12 mouse cellular contexts compared by ENCODE assay signal in genomic region chr1:171035611-171036010, GRCm38 (mm10). TPM values are rescaled to one million over a fixed set of nuclear protein-coding genes. Genes with fewer than 3 reads are reported as not detected.
A peak's percentile ranks its signal among the peaks of the same experiment; 100 is the strongest.
DNase-seq lines count a peak whose midpoint lies in the region; ATAC-seq and TF ChIP-seq lines count a peak whose summit lies in the region.
"Had no signal": no experiment of that assay in that cellular context is flagged by ENCODE, and none has a peak within 500 bp of the region (broad histone marks: within the 10 kb centered on the region; RNA-seq: fewer than 3 reads in every experiment).

No protein-coding gene starts in this region.

- H3K36me3 ChIP-seq in kidney, embryonic 15.5 days: no peaks in the 10 kb centered on the region
- peaks cover 0 to 7% of the 10 kb centered on the region in 2 experiments for H3K36me3 ChIP-seq in CH12.LX (replicated peaks in 1 of 2; ENCODE audit: control insufficient read depth in 1 of 2, insufficient read depth in 1 of 2, low read length in 1 of 2)
- no peaks in the 10 kb centered on the region for H3K36me3 ChIP-seq in forebrain, embryonic 10.5 days (replicated peaks)
- H3K36me3 ChIP-seq in liver, embryonic 13.5 days: no peaks in the 10 kb centered on the region

- H3K4me1 ChIP-seq in kidney, embryonic 15.5 days: peaks cover 20% of the 10 kb centered on the region
- H3K4me1 ChIP-seq in CH12.LX (ENCODE audit: control insufficient read depth in 1 of 2, insufficient read depth in 2 of 2): peaks cover 0 to 17% of the 10 kb centered on the region in 2 experiments; a peak in 2 of 4 replicates
- peaks cover 34% of the 10 kb centered on the region for H3K4me1 ChIP-seq in forebrain, embryonic 10.5 days
- H3K4me1 ChIP-seq in liver, embryonic 13.5 days (replicated peaks): peaks cover 55% of the 10 kb centered on the region

- ATAC-seq in kidney, embryonic 15.5 days (replicated peaks; ENCODE audit: low FRiP score): no peak
- ATAC-seq in liver, embryonic 13.5 days (ENCODE audit: low read depth): no peak

- no peak overlapping the region for H3K9ac ChIP-seq in kidney, embryonic 15.5 days
- peak overlapping the region; percentile 59; the same call in 1 of the 2 replicates for H3K9ac ChIP-seq in CH12.LX (ENCODE audit: insufficient read depth, low read depth)
- no peak overlapping the region for H3K9ac ChIP-seq in liver, embryonic 13.5 days

- peak overlapping the region; percentile 38 for H3K4me2 ChIP-seq in kidney, embryonic 15.5 days
- H3K4me2 ChIP-seq in CH12.LX (ENCODE audit: insufficient read depth, low read depth, poor library complexity, severe bottlenecking): peak overlapping the region; percentile 96
- H3K4me2 ChIP-seq in liver, embryonic 13.5 days: peak overlapping the region; percentile 93

- dilution Hi-C loops in CH12.LX (cut with MboI; ENCODE audit: extremely low pct_ligation_motif_present, extremely low pct_unique_long_range_greater_than_20kb, low sequenced_read_pairs): no loop called here

- TF ChIP-seq EP300 in CH12.LX (IDR thresholded peaks at IDR 0.05; ENCODE audit: low read length): no peak

- H3K4me3 ChIP-seq in kidney, embryonic 15.5 days (replicated peaks): 0 out of 2 replicates have a peak overlapping the region, but pooled peaks have one; percentile 7
- H3K4me3 ChIP-seq in CH12.LX (replicated peaks in 1 of 3; ENCODE audit: low read depth in 2 of 3, low read length in 2 of 3, poor library complexity in 1 of 3): peak overlapping the region; percentile 40 to 50 (median 47)
- peak overlapping the region; percentile 66 for H3K4me3 ChIP-seq in forebrain, embryonic 10.5 days
- H3K4me3 ChIP-seq in liver, embryonic 13.5 days (replicated peaks): no peak overlapping the region; the same call in 1 of the 2 replicates

- peaks cover 48% of the 10 kb centered on the region for H3K27me3 ChIP-seq in kidney, embryonic 15.5 days
- H3K27me3 ChIP-seq in CH12.LX (replicated peaks): peaks cover 6% of the 10 kb centered on the region
- H3K27me3 ChIP-seq in forebrain, embryonic 10.5 days (ENCODE audit: poor library complexity, severe bottlenecking): peaks cover 63% of the 10 kb centered on the region
- H3K27me3 ChIP-seq in liver, embryonic 13.5 days: peaks cover 6% of the 10 kb centered on the region; the same call in 1 of the 2 replicates

- TF ChIP-seq POLR2A in CH12.LX (IDR thresholded peaks at IDR 0.05; ENCODE audit: low read depth, low read length): no peak

- TF ChIP-seq CTCF in CH12.LX (conservative IDR thresholded peaks at IDR 0.05 in 1 of 2, IDR thresholded peaks at IDR 0.05 in 1 of 2; ENCODE audit: low read depth in 2 of 2, low read length in 2 of 2): no peak

- H3K79me2 ChIP-seq in CH12.LX (replicated peaks; ENCODE audit: control insufficient read depth, extremely low read depth, insufficient read depth, poor library complexity, severe bottlenecking): no peaks in the 10 kb centered on the region

- WGBS in kidney, embryonic 15.5 days: 47% methylated on average over 11 of the region's 11 CpGs
- 58% methylated on average over 11 of the region's 11 CpGs for WGBS in forebrain, embryonic 10.5 days
- 36% methylated on average over 11 of the region's 11 CpGs for WGBS in liver, embryonic 13.5 days (ENCODE audit: insufficient replicate concordance)

- in situ Hi-C loops in CH12.LX (cut with MboI; ENCODE audit: low pct_ligation_motif_present, low pct_unique_long_range_greater_than_20kb, low sequenced_read_pairs): no loop called here

- no peak for DNase-seq in kidney, adult 9 months
- no peak for DNase-seq in CH12.LX (ENCODE audit: extremely low read depth)
- DNase-seq in forebrain, embryonic 10.5 days (ENCODE audit: extremely low spot score, low spot score): no peak
- DNase-seq in liver, embryonic 13.5 days: no peak
- no peak for DNase-seq in gastrocnemius, postnatal 25 days
- DNase-seq in c-Kit-positive CD71-positive TER-119-positive erythroid progenitor cells, embryonic 14.5 days (ENCODE audit: low spot score): no peak
- DNase-seq in frontal cortex, postnatal 25 days (ENCODE audit: low spot score in 2 of 2): no peak
- DNase-seq: adrenal gland, postnatal 10 days; gastrocnemius, adult 2 months; kidney, adult 18-20 months had no signal

- H3K27ac ChIP-seq in kidney, embryonic 15.5 days: no peak overlapping the region
- no peak overlapping the region for H3K27ac ChIP-seq in CH12.LX (ENCODE audit: insufficient read depth, low read depth)
- no peak overlapping the region for H3K27ac ChIP-seq in forebrain, embryonic 10.5 days
- no peak overlapping the region for H3K27ac ChIP-seq in liver, embryonic 13.5 days
- H3K27ac ChIP-seq: gastrocnemius, adult 2 months had no signal

- H3K9me3 ChIP-seq in kidney, embryonic 15.5 days (replicated peaks): no peaks in the 10 kb centered on the region
- peaks cover 8% of the 10 kb centered on the region for H3K9me3 ChIP-seq in CH12.LX (replicated peaks; ENCODE audit: low read length)
- no peaks in the 10 kb centered on the region for H3K9me3 ChIP-seq in forebrain, embryonic 10.5 days
- H3K9me3 ChIP-seq in liver, embryonic 13.5 days (replicated peaks): no peaks in the 10 kb centered on the region

- no peak for TF ChIP-seq RAD21 in CH12.LX (IDR thresholded peaks at IDR 0.05; ENCODE audit: low read depth, low read length)

TF ChIP-seq in CH12.LX, 34 proteins besides CTCF, POLR2A, EP300 and RAD21:
- TF ChIP-seq MAX (IDR thresholded peaks at IDR 0.05; ENCODE audit: low read length) (peak; percentile 60; the same call in 1 of the 2 replicates), MYC (IDR thresholded peaks at IDR 0.05; ENCODE audit: low read depth, low read length) (peak; percentile 64), ZKSCAN1 (IDR thresholded peaks at IDR 0.05; ENCODE audit: borderline replicate concordance, low read depth, low read length) (no peak), UBTF (IDR thresholded peaks at IDR 0.05; ENCODE audit: low read depth, low read length) (no peak), BHLHE40 (IDR thresholded peaks at IDR 0.05; ENCODE audit: low read depth, low read length) (peak; percentile 87), MXI1 (IDR thresholded peaks at IDR 0.05; ENCODE audit: low read depth, low read length) (peak; percentile 90)

RNA-seq across cellular contexts. Expression of gene Fcgr4, which starts 16.9 kb away (rescaled TPM):
- polyA plus RNA-seq in kidney, embryonic 15.5 days (2015; fragmentation: Nextera tagmentation; extraction: Ambion mirVana): 1.2 and 1.3 TPM in 2 replicates
- total RNA-seq in CH12.LX (2012; rRNA removed): 48.4 and 56.8 TPM in 2 replicates
- 41.8 and 50.2 TPM in 2 replicates for total RNA-seq in CH12.LX (2014; rRNA removed)
- 46.7 and 52.8 TPM in 2 replicates for polyA plus RNA-seq in CH12.LX (2012; ENCODE audit: insufficient read length, low read depth)
- 0.11 TPM in 1 of 2 replicates, not detected in the other for polyA plus RNA-seq in forebrain, embryonic 10.5 days (2016; fragmentation: Nextera tagmentation; extraction: Ambion mirVana)
- 2.0 and 2.4 TPM in 2 replicates for polyA plus RNA-seq in liver, embryonic 13.5 days (2015; fragmentation: Nextera tagmentation; extraction: Ambion mirVana)
- not detected for total RNA-seq in gastrocnemius, postnatal 25 days (2021)
- total RNA-seq: gastrocnemius, adult 2 months had no signal

RNA-seq across cellular contexts. Expression of gene Fcgr3, which starts 29.1 kb away (rescaled TPM):
- polyA plus RNA-seq in kidney, embryonic 15.5 days (2015; fragmentation: Nextera tagmentation; extraction: Ambion mirVana): 7.8 and 10.5 TPM in 2 replicates
- total RNA-seq in CH12.LX (2012; rRNA removed) (4.3 and 8.5 TPM in 2 replicates), CH12.LX (2014; rRNA removed) (6.1 and 6.3 TPM in 2 replicates)
- 2.6 and 3.7 TPM in 2 replicates for polyA plus RNA-seq in CH12.LX (2012; ENCODE audit: insufficient read length, low read depth)
- 3.2 and 4.5 TPM in 2 replicates for polyA plus RNA-seq in forebrain, embryonic 10.5 days (2016; fragmentation: Nextera tagmentation; extraction: Ambion mirVana)
- 17.9 and 23.1 TPM in 2 replicates for polyA plus RNA-seq in liver, embryonic 13.5 days (2015; fragmentation: Nextera tagmentation; extraction: Ambion mirVana)
- 1 to 10 TPM; 3.7 to 4.6 TPM for total RNA-seq in gastrocnemius, postnatal 25 days (2021)

RNA-seq across cellular contexts. Expression of gene Fcgr2b, which starts 59.3 kb away (rescaled TPM):
- polyA plus RNA-seq in kidney, embryonic 15.5 days (2015; fragmentation: Nextera tagmentation; extraction: Ambion mirVana): 1.8 and 2.8 TPM in 2 replicates
- total RNA-seq in CH12.LX (2012; rRNA removed): 20.2 and 31.8 TPM in 2 replicates
- total RNA-seq in CH12.LX (2014; rRNA removed): 29.5 and 31.1 TPM in 2 replicates
- polyA plus RNA-seq in CH12.LX (2012; ENCODE audit: insufficient read length, low read depth): 36.1 and 44.3 TPM in 2 replicates
- polyA plus RNA-seq in forebrain, embryonic 10.5 days (2016; fragmentation: Nextera tagmentation; extraction: Ambion mirVana): 0.09 TPM in 1 of 2 replicates, not detected in the other
- 2.5 and 3.0 TPM in 2 replicates for polyA plus RNA-seq in liver, embryonic 13.5 days (2015; fragmentation: Nextera tagmentation; extraction: Ambion mirVana)
- total RNA-seq in gastrocnemius, postnatal 25 days (2021): 1 to 10 TPM; 1.9 to 2.8 TPM
- polyA plus RNA-seq: neural tube, embryonic 11.5 days had no signal

Comparison
In these comparisons a context has a peak if more than half of its experiments do, and no peak if none do; other contexts are left out.
1. H3K4me2 ChIP-seq: peak in every context shown above with its lines; median percentile 96 in CH12.LX; 93 in liver, embryonic 13.5 days; 38 in kidney, embryonic 15.5 days.
2. RNA of gene Fcgr4, which starts 16.9 kb away (polyA plus RNA-seq): 46.7 to 52.8 TPM in CH12.LX; 2.0 to 2.4 TPM in liver, embryonic 13.5 days, 1.2 to 1.3 TPM in kidney, embryonic 15.5 days and 0.11 TPM in forebrain, embryonic 10.5 days; every median in the first group is over 10 times any median in the second.